Mouse (Mus musculus): ENCODE results near the gene Olfr699.
"Not testable (repeated sequence)": the region's sequence is repeated elsewhere in the genome, so short reads cannot be mapped to it uniquely, and the experiment has no call there.

Gene Olfr699

DNA sequence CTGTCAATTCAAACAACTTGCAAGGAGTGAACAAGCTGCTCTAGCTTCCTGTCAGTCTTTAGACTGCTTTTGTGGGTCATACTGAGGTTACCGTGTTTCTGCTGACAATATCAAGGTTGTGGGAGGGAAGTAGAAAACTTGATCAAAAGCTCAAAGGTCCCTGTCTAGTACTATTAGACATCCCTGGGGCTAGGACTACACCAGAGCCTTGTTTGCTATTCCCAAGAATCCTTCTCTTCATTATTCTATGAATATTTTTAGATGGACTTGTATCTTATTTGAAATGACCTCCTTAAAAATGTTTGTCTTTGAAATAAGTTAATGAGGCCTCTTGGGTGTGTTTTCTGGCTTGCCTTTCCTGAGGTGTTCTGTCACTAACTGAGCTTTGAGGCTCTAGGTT is at the start of gene Olfr699:
TSS of gene Olfr699 (minus strand) at position 101 of the 400 bp plus-strand sequence.
- no peak for DNase-seq

DNA sequence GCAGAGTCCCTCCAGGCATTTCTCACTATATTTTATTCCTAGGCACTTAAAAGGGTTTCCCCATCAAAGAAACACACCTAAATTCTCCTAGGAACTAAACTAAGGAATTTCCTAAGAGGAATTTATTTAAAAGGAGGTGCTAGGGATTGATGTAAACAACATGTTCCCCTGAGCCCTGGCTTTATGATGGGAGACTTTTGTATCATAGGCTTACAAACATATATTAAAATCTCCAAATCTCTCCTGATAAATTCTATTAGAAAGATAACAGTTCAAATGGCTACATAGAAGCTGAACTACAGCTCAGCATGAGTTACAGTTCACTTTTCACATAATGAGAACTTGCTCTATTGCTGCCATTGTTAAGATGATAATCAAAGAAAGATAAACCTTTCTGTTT is 40.8 kb upstream of the Olfr699 start, which contains the start of gene Olfr702:
TSS of gene Olfr702 (minus strand) at position 101 of the 400 bp plus-strand sequence.
- DNase-seq, result no peak

DNA sequence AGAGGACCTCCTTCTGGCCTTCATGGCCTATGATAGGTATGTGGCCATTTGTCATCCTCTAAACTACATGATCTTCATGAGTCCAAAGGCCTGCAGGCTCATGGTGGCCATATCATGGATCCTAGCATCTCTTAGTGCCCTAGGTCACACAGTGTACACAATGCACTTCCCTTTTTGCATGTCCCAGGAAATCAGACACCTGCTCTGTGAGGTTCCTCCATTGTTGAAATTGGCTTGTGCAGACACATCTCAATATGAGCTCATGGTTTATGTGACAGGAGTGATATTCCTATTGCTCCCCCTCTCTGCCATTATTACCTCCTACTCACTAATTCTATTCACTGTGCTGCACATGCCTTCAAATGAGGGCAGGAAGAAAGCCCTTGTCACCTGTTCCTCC is 25.4 kb upstream of the Olfr699 start:
- no peak for DNase-seq

DNA sequence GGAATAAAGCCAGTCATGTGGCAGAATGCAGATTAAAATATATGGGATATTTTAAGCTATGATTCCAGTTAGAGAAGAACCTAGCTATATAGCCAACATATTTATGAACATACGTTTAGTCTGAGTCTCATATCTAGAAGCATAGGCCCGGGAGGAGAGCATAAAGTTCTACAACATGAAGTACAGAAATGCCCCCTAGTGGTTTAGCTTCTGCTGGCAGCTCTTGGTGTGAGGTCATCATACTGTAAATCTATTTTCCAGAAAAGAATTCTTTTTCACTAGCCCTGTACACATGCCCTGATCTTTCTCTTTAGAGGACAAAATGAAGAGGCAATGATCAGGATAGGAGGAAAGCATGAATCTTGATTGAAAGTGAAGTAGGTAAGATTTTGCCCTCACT is 22.8 kb upstream of the Olfr699 start:
- DNase-seq, result no peak

DNA sequence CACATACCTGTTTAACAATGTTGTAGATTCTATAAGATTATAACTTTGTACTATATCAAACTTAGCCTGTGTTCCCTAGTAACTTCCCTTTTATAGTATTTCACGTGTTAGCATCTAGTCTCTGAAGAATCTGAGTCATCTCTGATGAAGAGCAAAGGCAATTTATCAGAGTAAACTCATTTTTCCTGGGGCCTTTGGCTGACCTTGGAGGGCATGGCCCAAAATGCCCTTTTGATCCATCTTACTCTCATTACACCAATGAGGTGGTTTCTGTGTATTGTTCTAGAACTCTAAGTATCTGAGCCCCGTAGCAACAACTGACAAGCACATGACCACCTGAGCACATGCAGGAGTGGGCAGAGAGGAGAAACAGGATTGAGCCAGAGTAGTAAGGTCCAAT is 20.8 kb upstream of the Olfr699 start, which contains the start of gene Olfr701:
TSS of gene Olfr701 (plus strand) at position 301 of the 400 bp plus-strand sequence.
- DNase-seq, result no peak

DNA sequence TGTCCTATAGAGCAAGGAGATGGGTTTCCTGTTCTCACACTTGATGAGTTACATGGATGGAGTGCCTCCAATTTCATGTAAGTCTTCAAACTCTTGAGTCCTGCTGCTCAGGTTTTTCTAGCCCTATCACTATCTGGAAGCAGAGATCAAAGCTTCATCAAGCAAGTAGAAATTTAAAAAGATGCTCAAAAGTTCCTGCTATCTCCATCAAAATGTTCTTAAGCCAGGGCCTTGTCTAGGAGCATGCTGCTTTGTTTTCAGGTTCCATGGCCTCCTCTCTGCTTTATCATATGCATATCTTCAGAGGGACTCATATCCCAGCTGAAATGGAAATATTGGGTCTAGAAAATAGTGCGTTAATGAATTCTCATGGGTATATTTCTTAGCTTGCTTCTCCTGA is 15.7 kb upstream of the Olfr699 start, which contains the start of gene Olfr700:
TSS of gene Olfr700 (minus strand) at position 101 of the 400 bp plus-strand sequence.
- DNase-seq, result no peak

DNA sequence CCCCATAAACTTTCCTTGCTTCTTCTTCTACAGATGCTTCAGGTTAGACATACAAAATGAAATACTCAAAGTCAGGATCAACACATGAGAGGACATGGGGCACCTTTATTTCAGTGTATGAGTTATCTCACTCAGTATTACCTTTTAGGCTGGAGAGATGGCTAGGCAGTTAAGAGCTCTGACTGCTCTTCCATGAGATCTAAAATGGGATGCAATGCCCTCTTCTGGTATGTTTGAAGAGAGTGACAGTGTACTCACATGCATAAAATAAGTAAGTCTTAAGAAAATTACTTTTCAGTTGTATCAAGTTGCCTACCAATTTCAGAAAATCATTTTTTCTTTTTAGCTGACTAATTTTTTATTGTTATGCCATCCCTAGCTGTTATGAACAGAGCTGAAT is 4.7 kb downstream of the Olfr699 start:
- DNase-seq, result no peak

DNA sequence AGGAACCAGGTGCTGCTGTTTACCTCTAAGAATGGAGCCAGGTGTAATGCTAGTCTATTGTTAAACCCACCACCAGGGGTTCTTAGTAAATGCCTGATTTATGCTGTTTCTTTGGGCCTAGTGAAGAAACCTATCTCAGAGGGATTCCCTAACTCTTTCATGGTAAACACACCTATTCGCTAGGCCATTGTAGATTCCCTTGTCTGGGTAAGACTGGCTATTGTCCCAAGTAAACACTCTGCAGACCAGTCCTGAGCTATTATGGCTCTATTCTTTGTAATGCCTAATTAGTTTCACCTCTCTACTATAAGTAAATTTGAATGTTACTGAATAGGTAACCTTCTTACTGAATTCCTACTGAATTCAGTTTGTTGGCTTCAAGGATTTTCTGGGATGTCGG is 32.0 kb downstream of the Olfr699 start:
- not testable (repeated sequence) for DNase-seq

DNA sequence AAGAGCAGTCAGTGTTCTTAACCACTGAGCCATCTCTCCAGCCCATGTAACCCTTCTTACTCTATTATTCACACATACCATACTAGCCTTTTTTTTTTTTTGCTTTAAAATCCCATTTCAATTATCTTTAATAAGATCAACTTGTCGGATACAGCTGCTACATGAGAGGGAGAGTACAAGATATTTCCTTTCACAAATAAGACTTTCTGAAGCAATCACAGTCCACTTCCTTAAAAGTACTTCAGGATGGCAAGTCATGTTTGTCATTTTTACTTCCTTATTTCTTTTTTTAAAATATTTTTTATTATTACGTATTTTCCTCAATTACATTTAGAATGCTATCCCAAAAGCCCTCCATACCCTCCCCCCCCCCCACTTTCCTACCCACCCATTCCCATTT is 34.2 kb downstream of the Olfr699 start:
- no peak for DNase-seq

DNA sequence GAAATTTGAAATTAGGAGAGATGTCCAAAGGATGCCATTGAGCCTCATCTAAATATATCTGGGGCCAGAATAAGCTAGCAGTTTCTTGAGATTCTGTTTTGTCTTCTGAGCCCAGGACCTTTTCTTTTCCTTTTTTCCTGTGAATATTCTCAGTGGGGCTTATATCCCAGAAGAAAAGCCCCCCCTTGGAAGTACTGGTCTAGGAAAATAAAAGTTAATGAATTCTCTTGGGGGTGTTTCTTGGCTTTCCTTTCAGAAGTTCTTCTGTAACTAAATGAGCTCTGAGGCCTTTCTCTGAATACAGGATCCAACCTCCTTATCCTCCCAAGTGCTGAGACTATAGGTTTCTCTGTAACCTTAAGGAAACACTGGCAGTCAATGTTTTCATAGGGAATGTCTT is 37.7 kb downstream of the Olfr699 start, which contains the start of gene Olfr698:
TSS of gene Olfr698 (minus strand) at position 101 of the 400 bp plus-strand sequence.
- DNase-seq, result no peak

DNA sequence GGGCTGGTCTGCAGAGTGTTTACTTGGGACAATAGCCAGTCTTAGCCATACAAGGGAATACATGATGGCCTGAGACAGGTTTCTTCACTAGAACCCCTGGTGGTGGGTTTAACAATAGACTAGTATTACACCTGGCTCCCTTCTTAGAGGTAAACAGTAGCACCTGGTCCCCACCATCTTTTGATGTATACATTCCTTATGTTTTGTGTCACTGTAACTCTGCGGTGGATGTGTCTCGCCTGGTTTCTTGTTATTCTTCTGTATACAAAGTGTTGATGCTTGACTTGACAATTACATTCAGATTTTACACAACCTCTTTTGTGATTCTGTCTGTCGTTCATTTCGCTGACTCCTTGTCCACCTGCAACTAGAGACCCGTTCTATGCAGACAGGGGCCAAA is 47.2 kb downstream of the Olfr699 start:
- DNase-seq, result no peak

DNA sequence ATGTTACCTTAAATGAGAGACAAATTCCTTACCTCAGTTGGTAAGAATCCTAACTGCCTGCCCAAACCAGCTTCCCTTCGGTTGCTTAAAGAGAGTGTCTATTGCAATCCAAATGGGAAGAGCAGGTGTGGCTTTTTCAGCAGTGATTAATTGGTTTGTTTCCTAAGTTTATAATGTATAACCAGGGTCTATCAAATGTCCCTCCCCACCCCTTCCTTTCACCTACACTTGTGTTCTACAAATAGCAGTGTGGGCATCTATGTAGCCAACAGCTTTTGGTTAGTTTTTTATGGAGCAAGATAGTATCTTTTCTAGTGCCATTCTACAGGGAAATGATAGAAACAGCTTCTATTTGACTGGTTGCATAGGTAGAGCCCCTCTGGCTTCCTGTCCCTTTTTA is 50.7 kb downstream of the Olfr699 start, which contains the start of gene Olfr697:
TSS of gene Olfr697 (minus strand) at position 101 of the 400 bp plus-strand sequence.
- no peak for DNase-seq
